Mouse (Mus musculus) brain, embryonic 18.5 days (tissue): ENCODE data around the gene Npy2r.

Experiments
- DNase-seq: peaks from one replicate; pipeline ENCODE4 v3.0.0-alpha.2; 2012; ENCODE audit warnings: low read depth, low spot score

Gene Npy2r

GRCm38 (mm10) chr3:82547908-82548721 is at the start of gene Npy2r:
Gene Npy2r (minus strand): TSS chr3:82548084.
- no peak for DNase-seq

DNA sequence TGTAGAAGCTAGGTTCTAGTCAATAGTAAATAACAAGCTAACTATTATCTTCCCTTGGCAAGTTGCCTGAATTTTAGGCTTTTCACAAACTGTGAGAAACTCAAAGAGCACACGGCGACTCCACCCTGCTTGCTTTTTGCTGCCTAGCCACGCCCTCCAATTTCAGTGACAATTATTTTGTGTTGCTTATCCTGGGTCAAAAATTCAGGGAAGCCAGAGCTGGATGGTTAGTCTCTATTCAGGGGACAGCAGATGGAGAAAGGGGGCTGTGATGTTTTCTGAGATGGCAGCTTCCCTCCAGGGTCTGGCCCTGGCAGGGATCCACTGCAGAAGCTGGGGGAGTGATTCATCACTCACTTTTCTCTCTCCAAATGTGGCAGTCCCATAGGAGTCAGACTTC is 9.9 kb upstream of the Npy2r start:
- no peak for DNase-seq

DNA sequence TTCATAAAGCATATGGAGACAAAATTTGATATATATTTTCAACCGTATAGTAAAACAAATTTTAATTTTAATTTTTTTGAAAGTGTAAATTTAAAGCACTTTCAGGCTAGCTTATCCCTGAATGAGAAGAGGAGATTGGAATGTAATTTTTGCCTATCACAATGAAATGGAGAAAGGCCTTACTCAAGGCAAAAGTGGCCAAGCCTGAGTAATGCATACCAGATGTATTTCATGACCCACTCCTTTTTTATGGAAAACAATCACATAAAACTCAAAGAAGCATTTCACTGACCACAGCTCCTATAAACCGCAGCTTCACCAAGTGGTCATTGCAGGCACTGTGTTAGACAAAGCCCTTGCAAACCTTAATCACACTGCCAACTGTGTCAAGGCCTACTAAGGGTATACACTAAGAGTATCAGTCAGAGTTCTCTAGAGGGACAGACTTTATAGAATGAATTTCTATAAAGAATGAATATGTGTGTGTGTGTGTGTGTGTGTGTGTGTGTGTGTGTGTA is 8.5 kb upstream of the Npy2r start:
- no peak for DNase-seq

DNA sequence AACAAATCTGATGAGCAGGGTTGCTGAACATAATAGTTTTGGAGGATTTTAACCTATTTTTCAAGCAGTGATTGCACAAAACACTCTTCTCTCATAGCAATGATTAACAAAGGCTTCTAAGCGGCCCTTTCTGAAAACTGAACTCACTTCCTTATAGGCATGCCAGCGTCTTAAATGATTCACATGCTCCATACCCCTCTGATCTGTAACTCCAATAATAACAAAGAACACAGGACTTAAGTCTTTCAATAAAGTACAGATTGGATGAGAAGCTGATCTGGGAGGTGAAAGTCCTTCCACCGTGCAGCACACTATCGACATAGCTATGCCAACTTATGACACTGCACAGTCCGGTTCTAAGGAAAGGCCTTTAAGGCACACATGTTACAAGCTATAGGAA is 2.0 kb upstream of the Npy2r start:
- DNase-seq = no peak

GRCm38 (mm10) chr3:82548753-82549152 is 869 bp upstream of the Npy2r start:
- DNase-seq = no peak

DNA sequence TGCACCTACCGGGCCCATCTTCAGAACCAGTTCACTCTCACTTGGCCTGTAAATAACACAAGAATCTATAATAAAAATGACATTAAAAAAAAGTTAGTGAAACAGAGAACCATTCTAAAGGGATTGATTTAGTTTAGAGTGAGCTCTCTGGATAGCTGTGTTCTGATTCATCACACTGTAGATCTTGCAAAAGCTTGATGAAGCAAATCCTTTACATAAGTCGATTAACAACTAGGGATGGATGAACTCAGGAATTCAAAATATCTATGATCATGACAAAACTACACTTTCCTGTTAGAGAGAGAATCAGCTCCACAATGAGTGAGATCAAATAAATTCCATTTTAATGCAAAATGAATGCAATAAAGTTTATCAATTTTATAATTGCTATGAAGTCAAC is 6.4 kb downstream of the Npy2r start:
- DNase-seq = no peak

DNA sequence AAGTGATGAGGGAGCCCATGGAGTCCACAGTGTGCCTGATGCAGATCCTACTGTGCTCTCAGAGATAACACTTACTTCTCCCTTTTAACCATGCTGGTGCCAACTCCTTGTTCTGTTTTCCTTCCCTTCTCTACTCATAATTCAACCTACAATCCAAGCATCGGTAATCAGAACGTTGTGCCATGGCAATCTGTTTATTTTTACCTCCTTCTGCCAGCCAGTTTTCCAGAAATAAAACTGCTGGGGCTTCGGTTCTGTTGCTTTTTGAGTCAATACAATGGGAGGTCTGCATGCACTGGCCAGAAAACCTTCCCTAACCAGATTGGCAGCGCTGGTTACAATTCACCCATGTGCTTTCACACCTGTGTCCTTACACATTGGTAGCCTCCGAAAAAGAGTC is 7.9 kb downstream of the Npy2r start:
- no peak for DNase-seq

GRCm38 (mm10) chr3:82524792-82525191 is 23.1 kb downstream of the Npy2r start:
- DNase-seq = no peak

GRCm38 (mm10) chr3:82498006-82498405 is 49.9 kb downstream of the Npy2r start:
- DNase-seq = no peak
